ENCODE assay signal across 10 mouse cellular contexts in the genomic region with DNA sequence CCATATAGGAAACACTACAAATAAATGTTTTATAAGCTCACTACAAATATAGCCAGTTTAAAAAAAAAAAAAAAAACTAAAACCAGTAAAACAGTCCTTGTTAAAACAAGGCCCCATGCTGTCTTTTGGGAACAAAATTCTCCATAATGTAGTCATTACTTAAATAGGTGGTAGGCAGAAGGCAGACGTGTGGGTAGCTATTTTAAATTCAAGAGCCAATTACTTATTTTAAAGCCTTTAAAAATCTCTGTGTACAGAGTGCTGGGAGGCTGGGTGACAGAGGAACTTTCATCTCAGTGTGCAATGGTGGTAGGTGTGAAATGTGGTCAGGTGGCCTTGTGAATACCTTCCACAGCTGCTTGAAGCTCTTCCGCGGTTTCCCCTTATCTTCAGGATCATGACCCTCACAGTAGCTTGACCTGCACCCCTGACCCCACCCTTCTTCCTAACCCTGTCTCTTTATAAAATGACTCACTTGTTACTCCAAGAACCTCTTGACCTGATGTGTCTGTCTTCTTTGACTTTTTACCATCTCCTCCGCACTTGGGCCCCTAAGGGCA.
"Had no signal": no experiment of that assay in that cellular context is flagged by ENCODE, and none has a peak within 500 bp of the region (broad histone marks: within the 10 kb centered on the region; RNA-seq: fewer than 3 reads in every experiment).

No protein-coding gene starts in this region.

- DNase-seq: kidney, adult 18-20 months; kidney, postnatal 14 days; lung, adult 18-20 months; retina, postnatal 1 day; right cerebral cortex, postnatal 4 days had no signal

- H3K4me1 ChIP-seq: intestine, embryonic 15.5 days; midbrain, embryonic 15.5 days; stomach, embryonic 15.5 days had no signal

- ATAC-seq: intestine, embryonic 15.5 days; midbrain, embryonic 15.5 days had no signal

- H3K27me3 ChIP-seq: intestine, embryonic 15.5 days; stomach, embryonic 15.5 days had no signal

- H3K9me3 ChIP-seq: intestine, embryonic 15.5 days; limb, embryonic 13.5 days; midbrain, embryonic 15.5 days; neural tube, embryonic 13.5 days; stomach, embryonic 15.5 days had no signal

- H3K36me3 ChIP-seq: intestine, embryonic 15.5 days; limb, embryonic 13.5 days; midbrain, embryonic 15.5 days; neural tube, embryonic 13.5 days; stomach, embryonic 15.5 days had no signal

- H3K4me3 ChIP-seq: intestine, embryonic 15.5 days; limb, embryonic 13.5 days; midbrain, embryonic 15.5 days; neural tube, embryonic 13.5 days; stomach, embryonic 15.5 days had no signal
